In the genomic region with DNA sequence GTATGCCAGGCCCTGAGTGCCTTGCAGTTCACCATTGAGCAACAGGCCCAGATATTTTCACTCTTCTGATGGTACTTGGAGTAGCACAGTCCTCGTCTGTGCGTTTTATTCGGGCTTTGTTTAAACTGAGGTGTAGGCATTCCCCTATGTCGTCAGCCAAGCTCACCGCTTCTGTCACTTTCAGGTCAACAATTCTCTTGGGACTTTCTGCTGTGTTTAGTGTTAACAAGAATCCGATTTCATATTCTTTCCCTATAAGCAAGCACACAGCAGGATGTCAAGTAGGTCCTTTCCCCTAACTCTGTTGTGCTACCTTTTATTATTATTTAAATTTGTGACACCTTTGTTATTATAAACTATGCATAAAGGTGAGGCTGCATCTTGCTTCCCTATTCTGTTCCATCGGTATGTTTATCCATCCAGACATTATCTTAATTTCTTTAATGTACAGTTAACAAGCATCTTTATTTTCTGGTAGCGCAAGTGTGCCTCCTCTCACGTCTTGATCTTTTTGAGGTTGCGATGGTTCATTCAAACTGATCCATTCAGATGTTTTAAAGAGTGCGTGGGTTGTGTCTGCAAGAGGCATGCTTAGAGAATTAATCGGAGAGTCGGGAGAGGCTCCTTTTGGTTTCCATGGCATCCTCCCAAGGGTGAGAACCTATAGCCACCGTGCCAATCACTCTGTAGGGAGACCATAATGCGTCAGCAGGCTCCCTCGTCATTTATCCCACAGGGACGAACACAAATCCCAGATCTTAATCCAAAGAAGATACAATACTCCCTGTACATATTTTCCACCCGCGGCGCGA, we compare ENCODE assay signal across 7 mouse cellular contexts. TPM values are rescaled to one million over a fixed set of nuclear protein-coding genes. Genes with fewer than 3 reads are reported as not detected.
DNase-seq lines count a peak whose midpoint lies in the region; ATAC-seq and TF ChIP-seq lines count a peak whose summit lies in the region.

No protein-coding gene starts in this region.

- no peaks in the 10 kb centered on the region for H3K36me3 ChIP-seq in liver, adult 2 months (ENCODE audit: control insufficient read depth, insufficient read depth, low read length)
- H3K36me3 ChIP-seq in hindbrain, embryonic 13.5 days, result no peaks in the 10 kb centered on the region
- H3K36me3 ChIP-seq in midbrain, embryonic 15.5 days (replicated peaks), result no peaks in the 10 kb centered on the region

- no peaks in the 10 kb centered on the region for H3K79me2 ChIP-seq in liver, adult 2 months (ENCODE audit: control insufficient read depth, insufficient read depth, low read length)

- H3K27ac ChIP-seq in liver, adult 2 months (replicated peaks; ENCODE audit: insufficient read depth, low read depth, low read length), result peak overlapping the region; percentile 62
- H3K27ac ChIP-seq in cortical plate, adult 2 months (ENCODE audit: insufficient read depth, low read length), result no peak overlapping the region
- H3K27ac ChIP-seq in hindbrain, embryonic 13.5 days, result peak overlapping the region; percentile 89
- H3K27ac ChIP-seq in midbrain, embryonic 15.5 days, result peak overlapping the region; percentile 87

- H3K4me3 ChIP-seq in liver, adult 2 months (ENCODE audit: insufficient read depth, low read depth, low read length), result peak overlapping the region; percentile 57
- H3K4me3 ChIP-seq in cortical plate, adult 2 months (ENCODE audit: insufficient read depth, low read length), result peak overlapping the region; percentile 62
- H3K4me3 ChIP-seq in hindbrain, embryonic 13.5 days, result peak overlapping the region; percentile 73
- peak overlapping the region; percentile 82 for H3K4me3 ChIP-seq in midbrain, embryonic 15.5 days

- H3K27me3 ChIP-seq in liver, adult 2 months (ENCODE audit: control insufficient read depth, insufficient read depth, low read length), result no peaks in the 10 kb centered on the region
- no peaks in the 10 kb centered on the region; the same call in 1 of the 2 replicates for H3K27me3 ChIP-seq in hindbrain, embryonic 13.5 days
- no peaks in the 10 kb centered on the region for H3K27me3 ChIP-seq in midbrain, embryonic 15.5 days (replicated peaks)

- DNase-seq in liver, adult 2 months (ENCODE audit: extremely low read depth, low read depth, low spot score), result no peak
- DNase-seq in liver, result no peak
- no peak for DNase-seq in natural killer cell, adult 2 months (ENCODE audit: low spot score in 2 of 2)
- DNase-seq in layer of hippocampus, adult 8-10 months (ENCODE audit: low spot score in 2 of 2), result no peak

- H3K4me1 ChIP-seq in liver, adult 2 months (ENCODE audit: control insufficient read depth, insufficient read depth, low read length), result 0 out of 2 replicates have a peak, but pooled peaks cover 2% of the 10 kb centered on the region
- H3K4me1 ChIP-seq in cortical plate, adult 2 months (ENCODE audit: control insufficient read depth, insufficient read depth, low read length), result peaks cover 2% of the 10 kb centered on the region; the same call in 1 of the 2 replicates
- peaks cover 17% of the 10 kb centered on the region for H3K4me1 ChIP-seq in hindbrain, embryonic 13.5 days (replicated peaks)
- H3K4me1 ChIP-seq in midbrain, embryonic 15.5 days, result peaks cover 18% of the 10 kb centered on the region

- 31% methylated on average over 21 of the region's 21 CpGs for WGBS in liver, adult 2 months
- 15% methylated on average over 21 of the region's 21 CpGs for WGBS in hindbrain, embryonic 13.5 days
- WGBS in midbrain, embryonic 15.5 days, result 15% methylated on average over 21 of the region's 21 CpGs

- TF ChIP-seq POLR2A in liver, adult 2 months (IDR thresholded peaks at IDR 0.05; ENCODE audit: extremely low read depth, insufficient read depth, low read length), result no peak
- no peak for TF ChIP-seq POLR2A in cortical plate, adult 2 months (IDR thresholded peaks at IDR 0.05; ENCODE audit: extremely low read depth, insufficient read depth, low read length)

- peak overlapping the region; percentile 76 for H3K4me2 ChIP-seq in hindbrain, embryonic 13.5 days
- H3K4me2 ChIP-seq in midbrain, embryonic 15.5 days, result peak overlapping the region; percentile 78

- H3K9me3 ChIP-seq in hindbrain, embryonic 13.5 days, result no peaks in the 10 kb centered on the region
- H3K9me3 ChIP-seq in midbrain, embryonic 15.5 days, result no peaks in the 10 kb centered on the region

- no peak for TF ChIP-seq CTCF in liver, adult 2 months (IDR thresholded peaks at IDR 0.05; ENCODE audit: low read depth, low read length)
- no peak for TF ChIP-seq CTCF in cortical plate, adult 2 months (IDR thresholded peaks at IDR 0.05; ENCODE audit: extremely low read depth, insufficient read depth, low read length)

- no peak for ATAC-seq in hindbrain, embryonic 13.5 days (ENCODE audit: low FRiP score)
- ATAC-seq in midbrain, embryonic 15.5 days (replicated peaks), result peak; percentile 7; the same call in 1 of the 2 replicates

- H3K9ac ChIP-seq in liver, adult 2 months (ENCODE audit: low read depth, low read length), result peak overlapping the region; percentile 65
- peak overlapping the region; percentile 74 for H3K9ac ChIP-seq in hindbrain, embryonic 13.5 days
- peak overlapping the region; percentile 58 for H3K9ac ChIP-seq in midbrain, embryonic 15.5 days

RNA-seq across cellular contexts. Expression of gene Abi3, which starts 15.6 kb away (rescaled TPM):
- total RNA-seq in liver, adult 2 months (2014; rRNA removed), result 1.1 and 3.2 TPM in 2 replicates
- 7.6 and 11.7 TPM in 2 replicates for polyA plus RNA-seq in liver, adult 2 months (2012; rRNA removed)
- 9.6 and 11.8 TPM in 2 replicates for polyA plus RNA-seq in cortical plate, adult 2 months (2012; rRNA removed)
- polyA plus RNA-seq in hindbrain, embryonic 13.5 days (2015; fragmentation: Nextera tagmentation; extraction: Ambion mirVana), result 2.1 and 2.4 TPM in 2 replicates
- 2.0 and 2.9 TPM in 2 replicates for polyA plus RNA-seq in midbrain, embryonic 15.5 days (2015; fragmentation: Nextera tagmentation; extraction: Ambion mirVana)
- total RNA-seq in layer of hippocampus, adult 8-10 months (2022), result 10 to 100 TPM in 2 of 4 experiments, 1 to 10 TPM in 2; 5.0 to 38.5 (median 21.7) TPM

RNA-seq across cellular contexts. Expression of gene Gngt2, which starts 20.9 kb away (rescaled TPM):
- 11.5 and 13.7 TPM in 2 replicates for total RNA-seq in liver, adult 2 months (2014; rRNA removed)
- polyA plus RNA-seq in liver, adult 2 months (2012; rRNA removed), result 3.9 and 5.1 TPM in 2 replicates
- 9.4 and 11.0 TPM in 2 replicates for polyA plus RNA-seq in cortical plate, adult 2 months (2012; rRNA removed)
- 4.1 and 4.8 TPM in 2 replicates for polyA plus RNA-seq in hindbrain, embryonic 13.5 days (2015; fragmentation: Nextera tagmentation; extraction: Ambion mirVana)
- 2.8 and 3.6 TPM in 2 replicates for polyA plus RNA-seq in midbrain, embryonic 15.5 days (2015; fragmentation: Nextera tagmentation; extraction: Ambion mirVana)
- 10 to 100 TPM in 2 of 4 experiments, 1 to 10 TPM in 2; 1.4 to 20.3 (median 11.8) TPM for total RNA-seq in layer of hippocampus, adult 8-10 months (2022)

RNA-seq across cellular contexts. Expression of gene Phospho1, which starts 33.6 kb away (rescaled TPM):
- 1.6 TPM in 2 replicates for total RNA-seq in liver, adult 2 months (2014; rRNA removed)
- 31.8 and 32.8 TPM in 2 replicates for polyA plus RNA-seq in liver, adult 2 months (2012; rRNA removed)
- 72.8 and 74.3 TPM in 2 replicates for polyA plus RNA-seq in cortical plate, adult 2 months (2012; rRNA removed)
- polyA plus RNA-seq in hindbrain, embryonic 13.5 days (2015; fragmentation: Nextera tagmentation; extraction: Ambion mirVana), result 0.39 TPM in 1 of 2 replicates, not detected in the other
- polyA plus RNA-seq in midbrain, embryonic 15.5 days (2015; fragmentation: Nextera tagmentation; extraction: Ambion mirVana), result not detected in 2 replicates
- total RNA-seq in layer of hippocampus, adult 8-10 months (2022), result 10 to 100 TPM; 44.2 to 51.8 (median 50.0) TPM

RNA-seq across cellular contexts. Expression of gene B4galnt2, which starts 56.8 kb away (rescaled TPM):
- 0.37 TPM in 1 of 2 replicates, not detected in the other for total RNA-seq in liver, adult 2 months (2014; rRNA removed)
- not detected in 2 replicates for polyA plus RNA-seq in liver, adult 2 months (2012; rRNA removed)
- polyA plus RNA-seq in cortical plate, adult 2 months (2012; rRNA removed), result not detected in 2 replicates
- polyA plus RNA-seq in hindbrain, embryonic 13.5 days (2015; fragmentation: Nextera tagmentation; extraction: Ambion mirVana), result not detected in 2 replicates
- polyA plus RNA-seq in midbrain, embryonic 15.5 days (2015; fragmentation: Nextera tagmentation; extraction: Ambion mirVana), result not detected in 2 replicates
- not detected for total RNA-seq in layer of hippocampus, adult 8-10 months (2022)

Comparison
In these comparisons a context has a peak if more than half of its experiments do, and no peak if none do; other contexts are left out.
1. RNA of gene Phospho1, which starts 33.6 kb away (polyA plus RNA-seq): 72.8 to 74.3 TPM in cortical plate, adult 2 months and 31.8 to 32.8 TPM in liver, adult 2 months; not detected in midbrain, embryonic 15.5 days and 0.39 TPM in hindbrain, embryonic 13.5 days; every median in the first group is over 10 times any median in the second.
2. Peak in every context shown above with its lines, with median percentiles within 50 percentile points of each other: H3K4me3 ChIP-seq and H3K9ac ChIP-seq.